Mouse (Mus musculus) hindbrain, embryonic 12.5 days (tissue): ENCODE measurements around the gene Rasa3. TPM values are rescaled to one million over a fixed set of nuclear protein-coding genes. Genes with fewer than 3 reads are reported as not detected.

Source experiments
- ATAC-seq: fragments of 200-750 bp; cut with Nextera tagmentation; 2 replicates; pipeline ENCODE4 v1.8.0; 2017; ENCODE audit warnings: moderate TSS enrichment; ENCODE audit not compliant: low FRiP score
- H3K27ac ChIP-seq: fragments of 300-500 bp; sonication (generic); 2 replicates; pipeline ENCODE4 v1.5.1; 2016; ENCODE audit warnings: mild to moderate bottlenecking
- H3K27me3 ChIP-seq: fragments of 300-500 bp; sonication (generic); 2 replicates; pipeline ENCODE4 v1.6.1; 2016; ENCODE audit warnings: mild to moderate bottlenecking
- H3K36me3 ChIP-seq: fragments of 300-500 bp; sonication (generic); 2 replicates; pipeline ENCODE4 v1.6.1; 2016; ENCODE audit warnings: mild to moderate bottlenecking
- H3K4me1 ChIP-seq: fragments of 300-500 bp; sonication (generic); 2 replicates; pipeline ENCODE4 v1.6.1; 2016
- H3K4me2 ChIP-seq: fragments of 300-500 bp; sonication (generic); replicated peaks from 2 replicates; pipeline ENCODE4 v1.6.1; 2016; ENCODE audit warnings: mild to moderate bottlenecking
- H3K4me3 ChIP-seq: fragments of 300-500 bp; sonication (generic); 2 replicates; pipeline ENCODE4 v1.5.1; 2016; ENCODE audit warnings: mild to moderate bottlenecking
- H3K9ac ChIP-seq: fragments of 300-500 bp; sonication (generic); 2 replicates; pipeline ENCODE4 v1.6.1; 2016; ENCODE audit warnings: mild to moderate bottlenecking, moderate library complexity
- H3K9me3 ChIP-seq: fragments of 300-500 bp; sonication (generic); replicated peaks from 2 replicates; pipeline ENCODE4 v1.6.1; 2016; ENCODE audit warnings: mild to moderate bottlenecking
- WGBS: fragments of 180-500 bp; shearing (Covaris S2); methylation state at CpG from one replicate; pipeline ENCODE4 v1.1.7; 2016; 5-methylcytosine and 5-hydroxymethylcytosine counted together
- polyA plus RNA-seq: library from polyadenylated mRNA; unstranded; fragments of >200 nt; fragmentation: Nextera tagmentation; extraction: Ambion mirVana; gene quantifications from 2 replicates; pipeline ENCODE4 v1.2.1, GENCODE M21; 2016

Gene Rasa3
- polyA plus RNA-seq, 1 experiment from 2014 or later = 30.0 TPM

DNA sequence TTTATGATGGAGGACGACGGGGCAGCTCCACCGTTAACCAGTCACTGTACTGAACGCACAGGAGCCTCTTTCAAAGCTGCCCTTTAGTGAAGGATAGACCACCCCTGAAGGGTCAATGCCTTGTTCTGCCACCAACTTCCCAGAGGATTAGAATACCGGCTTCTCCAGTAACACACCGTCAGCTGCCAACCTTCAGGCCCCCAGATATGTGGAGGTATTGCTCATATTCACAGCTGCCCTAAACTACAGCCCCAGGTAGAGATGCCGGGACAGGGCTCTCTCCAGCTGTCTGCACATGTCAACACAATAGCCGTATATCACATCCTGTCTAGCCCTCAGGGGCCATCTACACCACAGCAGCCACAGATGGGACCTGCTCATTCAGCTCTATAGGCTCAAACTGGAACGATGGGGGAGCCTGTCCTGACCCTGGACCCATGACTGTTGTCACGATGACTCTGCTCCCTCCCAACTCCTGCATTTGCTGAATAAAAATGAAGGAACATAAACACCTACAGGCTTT is 34.7 kb downstream of the Rasa3 start:
- Histone ChIP-seq H3K4me3 (no peak overlapping the region), H3K36me3 (no peaks in the 10 kb centered on the region), H3K4me1 (peaks cover 40% of the 10 kb centered on the region), H3K9me3 (no peaks in the 10 kb centered on the region), H3K27me3 (no peaks in the 10 kb centered on the region), H3K4me2 (no peak overlapping the region), H3K27ac (no peak overlapping the region), H3K9ac (no peak overlapping the region)
- 70% methylated on average over 10 of the region's 10 CpGs for WGBS
- ATAC-seq = 0 out of 2 replicates have a peak, but pooled peaks have one; percentile 38

- Histone ChIP-seq H3K4me1 (peaks cover 36% of the 10 kb centered on the region), H3K4me2 (no peak overlapping the region), H3K27me3 (no peaks in the 10 kb centered on the region), H3K9ac (no peak overlapping the region), H3K4me3 (no peak overlapping the region), H3K9me3 (no peaks in the 10 kb centered on the region), H3K36me3 (no peaks in the 10 kb centered on the region), H3K27ac (no peak overlapping the region)
- no peak for ATAC-seq
- 65% methylated on average over 9 of the region's 9 CpGs for WGBS
Measured at GRCm38 (mm10) chr8:13641206-13641605, 36.2 kb downstream of the Rasa3 start.

GRCm38 (mm10) chr8:13640452-13640883 is 36.9 kb downstream of the Rasa3 start:
- H3K4me1 ChIP-seq = peaks cover 29% of the 10 kb centered on the region
- ATAC-seq = no peak
- no peak overlapping the region for H3K27ac ChIP-seq
- no peak overlapping the region for H3K4me3 ChIP-seq
- H3K27me3 ChIP-seq = no peaks in the 10 kb centered on the region
- no peaks in the 10 kb centered on the region for H3K9me3 ChIP-seq
- no peak overlapping the region for H3K9ac ChIP-seq
- no peaks in the 10 kb centered on the region for H3K36me3 ChIP-seq
- no peak overlapping the region for H3K4me2 ChIP-seq
- WGBS = 70% methylated on average over 9 of the region's 9 CpGs

DNA sequence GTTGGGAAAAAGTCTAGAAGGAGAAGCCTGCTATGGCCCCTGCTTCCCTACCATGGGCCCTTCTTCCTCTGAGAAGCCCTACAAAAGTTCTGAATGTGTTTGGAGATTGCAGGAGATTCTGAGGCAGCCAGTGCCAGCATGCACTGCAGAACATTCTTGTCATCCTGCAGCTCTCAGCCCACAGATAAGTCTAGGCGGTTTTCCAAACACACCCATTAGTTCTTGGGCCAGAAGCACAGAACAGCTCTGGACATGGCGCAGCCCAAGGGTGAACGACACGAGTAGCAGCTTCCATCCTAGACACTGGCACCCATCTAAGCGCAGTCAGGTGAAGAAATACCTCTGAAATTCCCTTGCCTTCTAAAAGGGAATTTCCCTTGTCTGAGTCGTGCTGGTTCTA is 44.3 kb downstream of the Rasa3 start:
- Histone ChIP-seq H3K27ac (no peak overlapping the region), H3K4me1 (peaks cover 7% of the 10 kb centered on the region), H3K4me3 (no peak overlapping the region), H3K27me3 (no peaks in the 10 kb centered on the region), H3K9me3 (no peaks in the 10 kb centered on the region), H3K9ac (no peak overlapping the region), H3K4me2 (no peak overlapping the region), H3K36me3 (no peaks in the 10 kb centered on the region)
- 95% methylated on average over 6 of the region's 6 CpGs for WGBS
- no peak for ATAC-seq

- Histone ChIP-seq H3K4me1 (peaks cover 7% of the 10 kb centered on the region), H3K27me3 (no peaks in the 10 kb centered on the region), H3K9me3 (no peaks in the 10 kb centered on the region), H3K4me3 (no peak overlapping the region), H3K27ac (no peak overlapping the region), H3K36me3 (no peaks in the 10 kb centered on the region), H3K9ac (no peak overlapping the region), H3K4me2 (no peak overlapping the region)
- no peak for ATAC-seq
- WGBS = 90% methylated on average over 6 of the region's 6 CpGs
Measured at GRCm38 (mm10) chr8:13632309-13632708, 45.1 kb downstream of the Rasa3 start.

- no peaks in the 10 kb centered on the region for H3K36me3 ChIP-seq
Measured at GRCm38 (mm10) chr8:13630754-13631153, 46.6 kb downstream of the Rasa3 start.

GRCm38 (mm10) chr8:13630171-13630570 is 47.2 kb downstream of the Rasa3 start:
- Histone ChIP-seq H3K9ac (no peak overlapping the region), H3K4me1 (peaks cover 10% of the 10 kb centered on the region), H3K27me3 (no peaks in the 10 kb centered on the region), H3K4me3 (no peak overlapping the region), H3K27ac (no peak overlapping the region), H3K9me3 (no peaks in the 10 kb centered on the region), H3K36me3 (no peaks in the 10 kb centered on the region), H3K4me2 (no peak overlapping the region)
- 71% methylated on average over 5 of the region's 5 CpGs for WGBS
- no peak for ATAC-seq

More at GRCm38 (mm10) chr8:13630754-13631153, 46.6 kb downstream of the Rasa3 start:
- Histone ChIP-seq H3K27ac (no peak overlapping the region), H3K4me2 (no peak overlapping the region), H3K4me3 (no peak overlapping the region), H3K9ac (no peak overlapping the region), H3K9me3 (no peaks in the 10 kb centered on the region), H3K4me1 (peaks cover 7% of the 10 kb centered on the region), H3K27me3 (no peaks in the 10 kb centered on the region)
- no peak for ATAC-seq
- 89% methylated on average over 4 of the region's 4 CpGs for WGBS

DNA sequence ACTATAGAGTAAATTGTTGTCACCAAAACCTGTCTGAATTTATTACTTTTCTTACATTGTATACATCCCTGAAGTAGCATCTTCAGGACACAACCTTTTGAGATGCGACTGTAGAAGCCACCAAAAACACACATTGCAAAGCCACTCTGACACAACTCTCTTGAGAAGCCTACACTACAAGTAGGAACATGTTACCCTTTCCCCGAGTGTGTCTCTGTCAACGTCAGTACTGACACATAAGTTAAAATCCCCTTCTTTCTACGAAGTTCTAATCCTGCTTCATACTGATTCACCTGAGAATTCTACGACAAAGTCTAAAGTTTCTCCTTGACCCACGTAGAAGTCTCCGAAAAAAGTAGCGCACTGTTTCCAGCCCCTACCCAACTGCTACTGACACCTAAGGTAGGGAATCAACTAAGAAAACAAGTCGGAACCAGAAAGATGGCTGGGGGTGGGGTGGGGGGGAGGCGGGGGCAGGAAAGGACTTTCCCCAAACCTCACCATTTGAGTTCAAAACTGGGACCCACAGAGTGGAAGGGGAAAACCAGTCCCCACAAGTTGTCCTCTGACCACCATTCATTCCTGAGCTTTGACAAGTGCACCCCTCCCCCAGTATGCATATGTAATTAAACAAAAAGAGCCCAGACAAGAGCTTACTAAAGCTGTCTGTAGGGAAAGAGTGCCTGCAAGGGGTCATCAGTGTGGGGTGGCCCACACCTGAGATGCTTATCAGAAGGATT is 47.9 kb downstream of the Rasa3 start:
- Histone ChIP-seq H3K36me3 (no peaks in the 10 kb centered on the region), H3K9ac (no peak overlapping the region), H3K4me1 (peaks cover 17% of the 10 kb centered on the region), H3K27me3 (no peaks in the 10 kb centered on the region), H3K9me3 (no peaks in the 10 kb centered on the region), H3K27ac (no peak overlapping the region), H3K4me2 (no peak overlapping the region), H3K4me3 (no peak overlapping the region)
- ATAC-seq = no peak
- 80% methylated on average over 10 of the region's 10 CpGs for whole genome bisulfite sequencing

GRCm38 (mm10) chr8:13628067-13628466 is 49.3 kb downstream of the Rasa3 start:
- WGBS = 96% methylated on average over 9 of the region's 9 CpGs
- H3K27ac ChIP-seq = no peak overlapping the region
- H3K9me3 ChIP-seq = no peaks in the 10 kb centered on the region
- no peaks in the 10 kb centered on the region for H3K27me3 ChIP-seq
- H3K4me2 ChIP-seq = no peak overlapping the region
- peaks cover 31% of the 10 kb centered on the region for H3K4me1 ChIP-seq
- no peak for ATAC-seq
- no peak overlapping the region for H3K4me3 ChIP-seq
- no peaks in the 10 kb centered on the region for H3K36me3 ChIP-seq
- H3K9ac ChIP-seq = no peak overlapping the region

GRCm38 (mm10) chr8:13627591-13627990 is 49.8 kb downstream of the Rasa3 start:
- ATAC-seq = no peak
- Histone ChIP-seq H3K36me3 (no peaks in the 10 kb centered on the region), H3K9me3 (no peaks in the 10 kb centered on the region), H3K4me1 (peaks cover 36% of the 10 kb centered on the region), H3K27me3 (no peaks in the 10 kb centered on the region), H3K4me3 (no peak overlapping the region), H3K27ac (no peak overlapping the region), H3K9ac (no peak overlapping the region), H3K4me2 (no peak overlapping the region)
- whole genome bisulfite sequencing = 91% methylated on average over 5 of the region's 5 CpGs

- Histone ChIP-seq H3K4me2 (no peak overlapping the region), H3K27ac (no peak overlapping the region), H3K36me3 (no peaks in the 10 kb centered on the region), H3K4me1 (peaks cover 39% of the 10 kb centered on the region), H3K4me3 (no peak overlapping the region), H3K27me3 (no peaks in the 10 kb centered on the region), H3K9ac (no peak overlapping the region), H3K9me3 (no peaks in the 10 kb centered on the region)
- WGBS = 87% methylated on average over 10 of the region's 10 CpGs
- ATAC-seq = no peak
Measured at GRCm38 (mm10) chr8:13626114-13626513, 51.3 kb downstream of the Rasa3 start.

GRCm38 (mm10) chr8:13625281-13625970 is 52.0 kb downstream of the Rasa3 start:
- peak overlapping the region; percentile 84 for H3K27ac ChIP-seq
- peaks cover 39% of the 10 kb centered on the region for H3K4me1 ChIP-seq
- no peaks in the 10 kb centered on the region for H3K9me3 ChIP-seq
- H3K4me2 ChIP-seq = no peak overlapping the region
- 70% methylated on average over 5 of the region's 5 CpGs for WGBS
- H3K27me3 ChIP-seq = no peaks in the 10 kb centered on the region
- H3K9ac ChIP-seq = no peak overlapping the region
- H3K36me3 ChIP-seq = no peaks in the 10 kb centered on the region
- ATAC-seq = no peak
- no peak overlapping the region for H3K4me3 ChIP-seq
